7 mouse cellular contexts compared by ENCODE assay signal in the genomic region with DNA sequence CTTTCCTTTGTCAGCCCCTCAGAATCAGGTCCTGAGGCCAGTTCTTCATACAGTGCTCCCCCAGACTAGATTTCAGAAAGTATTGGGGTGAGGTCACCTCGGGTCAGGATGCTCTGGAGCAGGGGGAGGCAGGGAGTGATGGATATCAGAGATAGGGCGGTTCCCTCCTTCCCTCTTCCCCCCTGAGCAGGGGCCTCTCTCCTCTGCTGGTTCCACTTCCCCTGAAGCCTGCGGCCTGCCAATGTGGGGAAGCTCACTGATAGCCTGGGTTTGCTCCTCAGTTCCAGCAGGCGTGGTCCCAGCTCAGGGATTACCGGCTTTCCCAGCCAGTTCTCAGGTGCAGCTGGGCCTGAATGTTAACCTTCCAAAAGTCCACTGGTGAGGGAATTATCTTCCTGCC. TPM values are rescaled to one million over a fixed set of nuclear protein-coding genes. Genes with fewer than 3 reads are reported as not detected.
DNase-seq lines count a peak whose midpoint lies in the region; ATAC-seq and TF ChIP-seq lines count a peak whose summit lies in the region.

No protein-coding gene starts in this region.

- H3K9ac ChIP-seq in lung, embryonic 14.5 days: peak overlapping the region; percentile 75
- peak overlapping the region; percentile 87 for H3K9ac ChIP-seq in heart, embryonic 13.5 days
- H3K9ac ChIP-seq in liver, embryonic 16.5 days (ENCODE audit: low read depth, low read length): peak overlapping the region; percentile 85

- peak overlapping the region; percentile 99 for H3K27ac ChIP-seq in lung, embryonic 14.5 days (ENCODE audit: low read depth)
- H3K27ac ChIP-seq in heart, embryonic 13.5 days (replicated peaks): peak overlapping the region; percentile 100
- peak overlapping the region; percentile 66 for H3K27ac ChIP-seq in liver, embryonic 16.5 days (ENCODE audit: low read length)

- H3K4me2 ChIP-seq in lung, embryonic 14.5 days: peak overlapping the region; percentile 93
- peak overlapping the region; percentile 97 for H3K4me2 ChIP-seq in heart, embryonic 13.5 days
- H3K4me2 ChIP-seq in liver, embryonic 16.5 days (ENCODE audit: low read depth, low read length): peak overlapping the region; percentile 98

- peak; percentile 40 for DNase-seq in lung, embryonic 14.5 days
- no peak for DNase-seq in lung, postnatal 36 days

- no peak for ATAC-seq in lung, embryonic 14.5 days (ENCODE audit: insufficient read depth)
- peak; percentile 38 for ATAC-seq in common myeloid progenitor, adult 5-6 weeks (replicated peaks; ENCODE audit: low read depth, poor library complexity, severe bottlenecking)
- no peak for ATAC-seq in heart, embryonic 13.5 days (ENCODE audit: extremely low read depth, insufficient number of reproducible peaks, low FRiP score, low TSS enrichment)
- ATAC-seq in liver, embryonic 16.5 days (ENCODE audit: low read depth): no peak
- ATAC-seq in activated CD4-positive, CD25-positive, alpha-beta regulatory T cell, adult 4 months: no peak
- ATAC-seq in erythroid progenitor cell, adult 5-6 weeks (replicated peaks; ENCODE audit: low FRiP score, poor library complexity, severe bottlenecking): no peak

- H3K36me3 ChIP-seq in lung, embryonic 14.5 days (ENCODE audit: insufficient read depth): peaks cover 40% of the 10 kb centered on the region
- peaks cover 42% of the 10 kb centered on the region for H3K36me3 ChIP-seq in heart, embryonic 13.5 days
- H3K36me3 ChIP-seq in liver, embryonic 16.5 days (ENCODE audit: control insufficient read depth, insufficient read depth): peaks cover 36% of the 10 kb centered on the region

- H3K9me3 ChIP-seq in lung, embryonic 14.5 days (ENCODE audit: low read depth, low read length): no peaks in the 10 kb centered on the region
- no peaks in the 10 kb centered on the region for H3K9me3 ChIP-seq in heart, embryonic 13.5 days
- no peaks in the 10 kb centered on the region for H3K9me3 ChIP-seq in liver, embryonic 16.5 days (replicated peaks; ENCODE audit: control insufficient read depth, low read length)

- peak overlapping the region; percentile 76 for H3K4me3 ChIP-seq in lung, embryonic 14.5 days (ENCODE audit: low read depth, low read length)
- H3K4me3 ChIP-seq in heart, embryonic 13.5 days: peak overlapping the region; percentile 69
- peak overlapping the region; percentile 82 for H3K4me3 ChIP-seq in liver, embryonic 16.5 days (ENCODE audit: low read depth, low read length)

- no peak for TF ChIP-seq CTCF in lung, embryonic 14.5 days (IDR thresholded peaks at IDR 0.05; ENCODE audit: low read depth)

- H3K27me3 ChIP-seq in lung, embryonic 14.5 days (ENCODE audit: insufficient read depth, low read length): no peaks in the 10 kb centered on the region
- H3K27me3 ChIP-seq in heart, embryonic 13.5 days (replicated peaks): no peaks in the 10 kb centered on the region
- H3K27me3 ChIP-seq in liver, embryonic 16.5 days (ENCODE audit: control insufficient read depth, insufficient read depth, low read depth, low read length): no peaks in the 10 kb centered on the region

- 8% methylated on average over 5 of the region's 5 CpGs for WGBS in lung, embryonic 14.5 days
- WGBS in heart, embryonic 13.5 days: 9% methylated on average over 5 of the region's 5 CpGs
- WGBS in liver, embryonic 16.5 days (ENCODE audit: insufficient replicate concordance): 6% methylated on average over 5 of the region's 5 CpGs

- peaks cover 27% of the 10 kb centered on the region for H3K4me1 ChIP-seq in lung, embryonic 14.5 days (ENCODE audit: insufficient read depth)
- peaks cover 45% of the 10 kb centered on the region for H3K4me1 ChIP-seq in heart, embryonic 13.5 days
- peaks cover 43% of the 10 kb centered on the region for H3K4me1 ChIP-seq in liver, embryonic 16.5 days (ENCODE audit: control insufficient read depth, low read depth, low read length)

RNA-seq across cellular contexts. Expression of a gene that starts 14.1 kb away (rescaled TPM):
- 175 and 183 TPM in 2 replicates for polyA plus RNA-seq in lung, embryonic 14.5 days (2014; fragmentation: Nextera tagmentation; extraction: Ambion mirVana)
- total RNA-seq in common myeloid progenitor, adult 5-6 weeks (2017): 21.4 and 27.3 TPM in 2 replicates
- 145 and 154 TPM in 2 replicates for polyA plus RNA-seq in heart, embryonic 13.5 days (2015; fragmentation: Nextera tagmentation; extraction: Ambion mirVana)
- 25.6 and 26.2 TPM in 2 replicates for polyA plus RNA-seq in liver, embryonic 16.5 days (2015; fragmentation: Nextera tagmentation; extraction: Ambion mirVana)
- 10 to 100 TPM; 16.8 to 30.7 TPM for polyA plus RNA-seq in activated CD4-positive, CD25-positive, alpha-beta regulatory T cell, adult 4 months (2017; shearing (Covaris generic))
- 20.2 and 26.8 TPM in 2 replicates for total RNA-seq in erythroid progenitor cell, adult 5-6 weeks (2015; ENCODE audit: low replicate concordance)
- 8.9 and 17.3 TPM in 2 replicates for total RNA-seq in erythroid progenitor cell, adult 5-6 weeks (2017; ENCODE audit: low replicate concordance)

RNA-seq across cellular contexts. Expression of a gene that starts 16.1 kb away (rescaled TPM):
- polyA plus RNA-seq in lung, embryonic 14.5 days (2014; fragmentation: Nextera tagmentation; extraction: Ambion mirVana): 31.1 and 39.1 TPM in 2 replicates
- total RNA-seq in common myeloid progenitor, adult 5-6 weeks (2017): 44.4 and 50.2 TPM in 2 replicates
- polyA plus RNA-seq in heart, embryonic 13.5 days (2015; fragmentation: Nextera tagmentation; extraction: Ambion mirVana): 22.9 and 23.4 TPM in 2 replicates
- polyA plus RNA-seq in liver, embryonic 16.5 days (2015; fragmentation: Nextera tagmentation; extraction: Ambion mirVana): 9.5 and 10.8 TPM in 2 replicates
- 10 to 100 TPM; 23.2 to 26.0 TPM for polyA plus RNA-seq in activated CD4-positive, CD25-positive, alpha-beta regulatory T cell, adult 4 months (2017; shearing (Covaris generic))
- total RNA-seq in erythroid progenitor cell, adult 5-6 weeks (2015; ENCODE audit: low replicate concordance): 114 and 181 TPM in 2 replicates
- total RNA-seq in erythroid progenitor cell, adult 5-6 weeks (2017; ENCODE audit: low replicate concordance): 70.5 and 90.7 TPM in 2 replicates

RNA-seq across cellular contexts. Expression of a gene that starts 17.6 kb away (rescaled TPM):
- polyA plus RNA-seq in lung, embryonic 14.5 days (2014; fragmentation: Nextera tagmentation; extraction: Ambion mirVana): 0.26 and 0.29 TPM in 2 replicates
- total RNA-seq in common myeloid progenitor, adult 5-6 weeks (2017): not detected in 2 replicates
- 0.23 and 0.39 TPM in 2 replicates for polyA plus RNA-seq in heart, embryonic 13.5 days (2015; fragmentation: Nextera tagmentation; extraction: Ambion mirVana)
- polyA plus RNA-seq in liver, embryonic 16.5 days (2015; fragmentation: Nextera tagmentation; extraction: Ambion mirVana): 0.09 TPM in 1 of 2 replicates, not detected in the other
- polyA plus RNA-seq in activated CD4-positive, CD25-positive, alpha-beta regulatory T cell, adult 4 months (2017; shearing (Covaris generic)): not detected
- not detected in 2 replicates for total RNA-seq in erythroid progenitor cell, adult 5-6 weeks (2015; ENCODE audit: low replicate concordance)
- not detected in 2 replicates for total RNA-seq in erythroid progenitor cell, adult 5-6 weeks (2017; ENCODE audit: low replicate concordance)

RNA-seq across cellular contexts. Expression of a gene that starts 22.3 kb away (rescaled TPM):
- 0.25 TPM in 1 of 2 replicates, not detected in the other for polyA plus RNA-seq in lung, embryonic 14.5 days (2014; fragmentation: Nextera tagmentation; extraction: Ambion mirVana)
- total RNA-seq in common myeloid progenitor, adult 5-6 weeks (2017): not detected in 2 replicates
- polyA plus RNA-seq in heart, embryonic 13.5 days (2015; fragmentation: Nextera tagmentation; extraction: Ambion mirVana): 0.11 and 0.34 TPM in 2 replicates
- 0.07 TPM in 1 of 2 replicates, not detected in the other for polyA plus RNA-seq in liver, embryonic 16.5 days (2015; fragmentation: Nextera tagmentation; extraction: Ambion mirVana)
- not detected for polyA plus RNA-seq in activated CD4-positive, CD25-positive, alpha-beta regulatory T cell, adult 4 months (2017; shearing (Covaris generic))
- total RNA-seq in erythroid progenitor cell, adult 5-6 weeks (2015; ENCODE audit: low replicate concordance): not detected in 2 replicates
- total RNA-seq in erythroid progenitor cell, adult 5-6 weeks (2017; ENCODE audit: low replicate concordance): not detected in 2 replicates

RNA-seq across cellular contexts. Expression of a gene that starts 33.1 kb away (rescaled TPM):
- polyA plus RNA-seq in lung, embryonic 14.5 days (2014; fragmentation: Nextera tagmentation; extraction: Ambion mirVana): 24.5 and 26.6 TPM in 2 replicates
- total RNA-seq in common myeloid progenitor, adult 5-6 weeks (2017): 8.9 and 10.9 TPM in 2 replicates
- polyA plus RNA-seq in heart, embryonic 13.5 days (2015; fragmentation: Nextera tagmentation; extraction: Ambion mirVana): 11.2 and 14.3 TPM in 2 replicates
- 3.4 and 3.6 TPM in 2 replicates for polyA plus RNA-seq in liver, embryonic 16.5 days (2015; fragmentation: Nextera tagmentation; extraction: Ambion mirVana)
- under 1 TPM; 0.28 to 0.38 TPM for polyA plus RNA-seq in activated CD4-positive, CD25-positive, alpha-beta regulatory T cell, adult 4 months (2017; shearing (Covaris generic))
- 0.72 and 3.4 TPM in 2 replicates for total RNA-seq in erythroid progenitor cell, adult 5-6 weeks (2015; ENCODE audit: low replicate concordance)
- total RNA-seq in erythroid progenitor cell, adult 5-6 weeks (2017; ENCODE audit: low replicate concordance): 0.61 and 1.8 TPM in 2 replicates
